Mouse (Mus musculus) neural tube, embryonic 13.5 days (tissue): ENCODE results near the gene Rps6ka5. TPM values are rescaled to one million over a fixed set of nuclear protein-coding genes. Genes with fewer than 3 reads are reported as not detected.

ENCODE experiments used
- ATAC-seq: fragments of 200-750 bp; cut with Nextera tagmentation; 2 replicates; pipeline ENCODE4 v1.8.0; 2017; ENCODE audit warnings: low read depth, mild to moderate bottlenecking, moderate TSS enrichment, moderate library complexity
- H3K27ac ChIP-seq: fragments of 300-500 bp; sonication (generic); replicated peaks from 2 replicates; pipeline ENCODE4 v1.5.1; 2015; ENCODE audit warnings: moderate library complexity, mild to moderate bottlenecking, inconsistent platforms
- H3K27me3 ChIP-seq: fragments of 300-500 bp; sonication (generic); 2 replicates; pipeline ENCODE4 v1.6.1; 2015; ENCODE audit warnings: mild to moderate bottlenecking, inconsistent platforms
- H3K36me3 ChIP-seq: fragments of 300-500 bp; sonication (generic); 2 replicates; pipeline ENCODE4 v1.6.1; 2015; ENCODE audit warnings: mild to moderate bottlenecking, inconsistent platforms
- H3K4me1 ChIP-seq: fragments of 300-500 bp; sonication (generic); replicated peaks from 2 replicates; pipeline ENCODE4 v1.6.1; 2015; ENCODE audit warnings: inconsistent platforms
- H3K4me2 ChIP-seq: fragments of 300-500 bp; sonication (generic); 2 replicates; pipeline ENCODE4 v1.6.1; 2015; ENCODE audit warnings: inconsistent platforms, mild to moderate bottlenecking, moderate library complexity
- H3K4me3 ChIP-seq: fragments of 300-500 bp; sonication (generic); 2 replicates; pipeline ENCODE4 v1.5.1; 2015; ENCODE audit warnings: mild to moderate bottlenecking, inconsistent platforms
- H3K9ac ChIP-seq: fragments of 300-500 bp; sonication (generic); 2 replicates; pipeline ENCODE4 v1.6.1; 2015; ENCODE audit warnings: moderate library complexity, mild to moderate bottlenecking, inconsistent platforms
- H3K9me3 ChIP-seq: fragments of 300-500 bp; sonication (generic); 2 replicates; pipeline ENCODE4 v1.6.1; 2016; ENCODE audit warnings: inconsistent platforms
- WGBS: fragments of 180-500 bp; shearing (Covaris S2); methylation state at CpG from one replicate; pipeline ENCODE4 v1.1.7; 2015; 5-methylcytosine and 5-hydroxymethylcytosine counted together
- polyA plus RNA-seq: library from polyadenylated mRNA; unstranded; fragments of >200 nt; fragmentation: Nextera tagmentation; extraction: Ambion mirVana; gene quantifications from 2 replicates; pipeline ENCODE4 v1.2.1, GENCODE M21; 2015

Rps6ka5 gene
- polyA plus RNA-seq, 1 experiment from 2014 or later, result 5.5 TPM

DNA sequence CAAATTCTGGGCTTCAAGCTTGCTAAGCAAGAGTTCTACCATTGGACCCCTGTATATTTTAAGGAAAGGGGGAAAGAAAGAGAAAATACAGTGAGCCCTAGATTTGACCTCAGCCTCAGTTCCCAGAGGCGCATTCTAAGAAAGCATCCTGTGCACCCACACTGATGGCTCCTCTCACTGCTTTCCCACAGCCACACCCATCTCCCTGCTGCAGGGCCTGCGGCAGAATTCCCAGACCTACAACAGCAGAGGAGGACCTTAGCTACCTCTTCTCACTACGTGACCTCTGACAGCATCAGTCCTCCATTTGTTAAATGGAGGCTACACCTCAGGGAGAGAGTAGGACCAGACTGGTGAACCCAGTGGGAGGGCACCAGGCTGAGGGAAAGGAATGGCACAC lies 224.2 kb downstream of the Rps6ka5 start:
- no peaks in the 10 kb centered on the region for H3K9me3 ChIP-seq
- WGBS, result 87% methylated on average over 3 of the region's 3 CpGs
- no peak overlapping the region for H3K9ac ChIP-seq
- peaks cover 9% of the 10 kb centered on the region; the same call in 1 of the 2 replicates for H3K4me1 ChIP-seq
- no peak overlapping the region for H3K4me2 ChIP-seq
- no peak overlapping the region for H3K4me3 ChIP-seq
- ATAC-seq, result no peak
- H3K27me3 ChIP-seq, result no peaks in the 10 kb centered on the region
- H3K27ac ChIP-seq, result no peak overlapping the region
- H3K36me3 ChIP-seq, result peaks cover 25% of the 10 kb centered on the region

DNA sequence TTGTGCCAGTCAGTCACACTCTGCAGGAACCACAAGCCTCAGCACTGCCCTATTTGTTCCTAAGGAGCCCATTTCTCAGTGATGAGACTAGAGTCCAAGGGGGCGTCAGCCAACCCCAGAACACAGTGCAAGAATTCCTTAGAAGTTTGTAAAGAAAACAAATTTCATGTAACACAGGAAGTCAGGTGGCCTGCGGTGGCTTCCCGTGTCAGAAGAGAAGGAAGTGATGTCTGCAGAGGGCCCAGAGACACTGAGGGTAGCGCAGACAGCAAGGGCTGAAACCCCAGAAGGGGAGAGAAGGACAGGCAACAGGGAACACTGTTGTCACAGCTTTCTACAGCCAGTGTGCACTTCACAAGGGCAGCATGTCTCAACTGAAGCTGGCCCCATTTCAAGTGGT lies 225.5 kb downstream of the Rps6ka5 start:
- 94% methylated on average over 4 of the region's 4 CpGs for whole genome bisulfite sequencing
- Histone ChIP-seq H3K9ac (no peak overlapping the region), H3K4me3 (no peak overlapping the region), H3K27ac (no peak overlapping the region), H3K4me2 (no peak overlapping the region), H3K27me3 (no peaks in the 10 kb centered on the region), H3K4me1 (peaks cover 9% of the 10 kb centered on the region; the same call in 1 of the 2 replicates), H3K9me3 (no peaks in the 10 kb centered on the region), H3K36me3 (peaks cover 37% of the 10 kb centered on the region)
- ATAC-seq, result no peak

DNA sequence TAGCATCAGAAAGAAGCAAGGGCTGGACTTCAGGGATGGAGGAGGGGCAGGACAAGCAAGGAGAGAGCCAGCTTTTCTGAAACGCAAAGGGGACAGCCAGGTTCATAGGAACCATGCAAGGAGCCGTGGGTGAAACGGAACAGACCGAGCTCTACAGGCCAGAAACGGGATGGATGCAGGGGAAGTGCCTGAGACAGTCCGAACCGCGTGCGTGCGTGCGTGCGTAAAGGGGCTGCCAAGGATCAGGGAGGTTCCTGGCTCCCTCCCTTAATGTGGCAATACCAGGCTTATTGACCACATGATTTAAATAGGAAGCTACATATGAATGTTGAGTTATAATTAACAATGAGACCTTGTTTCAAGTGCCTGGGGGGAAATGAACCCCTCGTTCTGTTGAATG lies 227.3 kb downstream of the Rps6ka5 start:
- WGBS, result 88% methylated on average over 13 of the region's 13 CpGs

More for the DNA sequence above, 227.3 kb downstream of the Rps6ka5 start:
- no peak overlapping the region for H3K9ac ChIP-seq
- ATAC-seq, result no peak
- H3K27ac ChIP-seq, result no peak overlapping the region
- peaks cover 9% of the 10 kb centered on the region; the same call in 1 of the 2 replicates for H3K4me1 ChIP-seq
- H3K4me2 ChIP-seq, result no peak overlapping the region
- H3K36me3 ChIP-seq, result peaks cover 51% of the 10 kb centered on the region
- H3K9me3 ChIP-seq, result no peaks in the 10 kb centered on the region
- no peaks in the 10 kb centered on the region for H3K27me3 ChIP-seq
- no peak overlapping the region for H3K4me3 ChIP-seq

Other genes with a start within 250 kb of the Rps6ka5 start
- 5.9 and 7.3 TPM in 2 replicates for gene Ttc7b, start 206.2 kb downstream of the Rps6ka5 start, polyA plus RNA-seq
- gene Dglucy, start 52.1 kb upstream of the Rps6ka5 start, polyA plus RNA-seq, result 1.8 and 2.0 TPM in 2 replicates
- gene Gpr68, start 181.2 kb upstream of the Rps6ka5 start, polyA plus RNA-seq, result 2.1 and 2.2 TPM in 2 replicates